Mouse (Mus musculus): ENCODE measurements around the gene Pecam1. TPM values are rescaled to one million over a fixed set of nuclear protein-coding genes. Genes with fewer than 3 reads are reported as not detected.
"Not testable (repeated sequence)": the region's sequence is repeated elsewhere in the genome, so short reads cannot be mapped to it uniquely, and the experiment has no call there.

Pecam1 gene
- total RNA-seq, 2 experiments from 2014 or later: 214 to 220 TPM

DNA sequence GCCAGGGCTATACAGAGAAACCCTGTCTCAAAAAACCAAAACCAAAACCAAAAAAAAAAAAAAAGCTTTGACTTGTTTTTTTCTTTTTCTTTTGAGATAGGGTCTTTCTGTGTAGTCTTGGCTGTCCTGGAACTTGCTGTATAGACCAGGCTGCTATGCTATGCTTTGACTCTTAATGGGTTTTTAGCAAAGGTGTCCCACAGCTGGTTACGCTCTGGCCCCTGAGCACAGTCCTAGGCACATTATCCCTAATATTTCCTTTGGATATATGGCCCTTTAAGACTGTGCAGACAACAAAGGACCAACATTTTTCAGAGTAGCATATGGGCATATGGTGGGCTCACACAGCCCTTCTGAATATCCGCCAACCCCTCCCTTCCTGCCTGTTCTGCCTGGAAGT, 11.3 kb downstream of the Pecam1 start:
- DNase-seq: no peak
- intact Hi-C loops (cut with DNase I): loop anchor here (5.0 kb wide), 1 partner anchor 37 kb away; no protein-coding TSS in a partner anchor

GRCm38 (mm10) chr11:106737178-106737621, 13.2 kb downstream of the Pecam1 start:
- peak; percentile 53 to 62 for DNase-seq
- intact Hi-C loops (cut with DNase I): loop anchor here (2.0 to 5.0 kb wide), 2 partner anchors 24 to 35 kb away; no protein-coding TSS in a partner anchor

GRCm38 (mm10) chr11:106736614-106737013, 13.8 kb downstream of the Pecam1 start:
- intact Hi-C loops (cut with DNase I): loop anchor here (2.0 to 5.0 kb wide), 2 partner anchors 24 to 34 kb away; no protein-coding TSS in a partner anchor
- DNase-seq: no peak

DNA sequence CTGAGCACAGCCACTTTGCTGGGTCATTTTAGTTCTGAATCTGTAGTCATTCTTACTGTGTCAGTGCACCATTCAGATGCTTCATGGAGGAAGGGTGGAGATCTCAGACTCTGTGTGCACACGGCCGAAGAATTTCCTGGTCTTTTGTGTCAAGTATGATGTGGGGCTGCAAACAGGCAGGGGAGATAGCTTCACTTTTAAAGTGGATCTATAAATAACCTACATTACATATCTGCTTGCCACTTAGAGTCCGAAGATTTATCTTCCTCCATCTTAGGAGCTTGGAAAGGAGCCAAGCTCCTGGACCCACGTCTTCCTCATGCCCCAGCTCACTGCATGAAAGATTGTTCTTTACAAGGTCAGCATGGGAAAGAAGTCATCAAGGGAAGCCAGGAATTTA, 19.7 kb downstream of the Pecam1 start:
- no peak for DNase-seq
- intact Hi-C loops (cut with DNase I): no loop called here

DNA sequence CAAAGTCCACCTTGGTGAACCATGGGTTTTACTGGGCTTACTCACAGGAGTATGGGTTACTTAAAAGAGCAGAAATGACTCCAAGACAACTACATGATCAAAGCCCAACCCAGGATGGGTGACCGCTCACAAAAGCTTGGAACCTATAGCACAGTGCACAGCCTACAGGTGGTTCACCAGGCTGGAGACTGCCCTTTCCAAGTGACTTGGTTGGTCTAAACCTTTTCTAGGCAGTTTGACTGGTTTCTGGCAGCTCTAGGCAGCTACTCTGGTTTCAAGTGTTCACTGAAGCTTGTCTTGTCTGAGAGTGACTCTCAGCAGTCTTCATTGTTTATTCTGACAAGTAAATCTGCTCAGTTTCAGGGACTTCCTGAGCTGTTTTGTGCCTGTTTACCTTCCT, 20.8 kb downstream of the Pecam1 start:
- intact Hi-C loops (cut with DNase I): no loop called here
- DNase-seq: no peak

- DNase-seq: peak; percentile 37 to 55
- intact Hi-C loops (cut with DNase I): no loop called here
Measured at GRCm38 (mm10) chr11:106728402-106729366, 21.7 kb downstream of the Pecam1 start.

DNA sequence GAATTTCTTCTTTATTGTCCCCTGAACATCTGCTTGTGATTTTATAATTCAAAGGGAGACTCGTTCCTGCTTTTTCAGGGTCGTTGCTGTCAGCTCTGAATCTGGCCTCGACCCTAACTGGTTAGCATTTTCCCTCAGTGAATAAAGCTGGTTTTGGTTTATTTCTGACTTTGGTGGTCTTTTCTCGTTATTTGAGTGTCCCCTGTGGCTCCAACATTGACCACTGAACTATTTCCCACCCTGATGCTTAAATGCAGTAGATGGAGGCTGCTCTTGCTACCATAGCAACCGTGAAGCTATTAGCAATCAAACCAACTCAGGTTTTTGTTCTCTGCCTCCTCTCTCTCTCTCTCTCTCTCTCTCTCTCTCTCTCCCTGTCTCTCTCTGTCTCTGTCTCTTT, 22.5 kb downstream of the Pecam1 start:
- intact Hi-C loops (cut with DNase I): no loop called here
- no peak for DNase-seq

- intact Hi-C loops (cut with DNase I); DNase-seq: not testable (repeated sequence)
Measured at GRCm38 (mm10) chr11:106724916-106725235, 25.6 kb downstream of the Pecam1 start.

- intact Hi-C loops (cut with DNase I): no loop called here
- DNase-seq: no peak
Measured at GRCm38 (mm10) chr11:106724176-106724915, 26.1 kb downstream of the Pecam1 start.

- DNase-seq: peak; percentile 27 to 45
- intact Hi-C loops (cut with DNase I): no loop called here
Measured at GRCm38 (mm10) chr11:106723611-106724125, 26.8 kb downstream of the Pecam1 start.

DNA sequence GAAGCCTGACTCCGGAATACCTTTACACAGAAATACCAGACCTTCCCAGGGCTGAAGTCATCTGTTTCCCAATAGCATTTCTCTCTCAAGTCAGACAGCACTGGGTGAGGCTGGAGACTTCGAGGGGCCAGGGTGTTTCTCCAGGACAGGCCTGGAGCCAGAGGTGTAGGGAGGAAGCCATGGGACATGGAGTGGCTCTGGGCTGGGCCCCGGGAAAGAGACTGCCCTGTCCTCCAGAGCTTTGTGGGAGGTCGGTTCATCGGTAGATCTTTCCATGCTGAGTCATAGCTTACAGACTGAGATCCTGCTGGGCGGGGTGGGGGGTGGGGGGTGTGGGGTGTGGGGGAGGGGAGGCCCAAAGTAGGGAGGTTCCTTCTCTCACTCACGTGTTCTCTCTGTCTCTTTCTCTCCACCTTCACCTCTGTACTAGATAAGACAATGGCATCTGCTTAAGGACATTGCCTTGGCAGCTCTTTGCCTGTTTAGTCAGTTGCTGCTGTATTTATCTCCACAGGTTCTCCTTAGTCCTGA, 27.5 kb downstream of the Pecam1 start:
- intact Hi-C loops (cut with DNase I): no loop called here

DNA sequence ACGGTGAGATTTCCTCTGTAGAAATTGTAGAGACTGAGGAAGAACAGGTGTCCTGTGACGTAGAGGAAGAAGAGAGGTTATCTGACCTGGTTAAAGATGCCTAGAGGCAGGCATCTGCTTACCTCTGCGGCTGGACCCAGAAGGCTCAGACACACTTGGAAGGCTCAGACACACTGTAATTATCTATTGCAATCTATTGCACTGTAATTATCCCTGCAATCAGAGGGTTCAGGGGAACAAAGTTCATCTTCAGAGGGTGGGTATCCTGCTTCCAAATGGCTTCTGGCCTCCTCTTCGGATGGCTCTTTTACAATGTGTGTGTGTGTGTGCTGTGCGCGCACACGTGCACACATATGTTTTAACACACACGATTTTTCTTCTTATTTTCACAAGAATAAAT, 30.0 kb downstream of the Pecam1 start:
- no peak for DNase-seq
- intact Hi-C loops (cut with DNase I): no loop called here

More for the DNA sequence above, 27.5 kb downstream of the Pecam1 start:
- DNase-seq: peak; percentile 31 to 47

- no peak for DNase-seq
- intact Hi-C loops (cut with DNase I): no loop called here
Measured at GRCm38 (mm10) chr11:106716568-106716967, 33.9 kb downstream of the Pecam1 start.

- intact Hi-C loops (cut with DNase I): no loop called here
- peak; percentile 55 to 59 for DNase-seq
Measured at GRCm38 (mm10) chr11:106715066-106715465, 35.4 kb downstream of the Pecam1 start.

DNA sequence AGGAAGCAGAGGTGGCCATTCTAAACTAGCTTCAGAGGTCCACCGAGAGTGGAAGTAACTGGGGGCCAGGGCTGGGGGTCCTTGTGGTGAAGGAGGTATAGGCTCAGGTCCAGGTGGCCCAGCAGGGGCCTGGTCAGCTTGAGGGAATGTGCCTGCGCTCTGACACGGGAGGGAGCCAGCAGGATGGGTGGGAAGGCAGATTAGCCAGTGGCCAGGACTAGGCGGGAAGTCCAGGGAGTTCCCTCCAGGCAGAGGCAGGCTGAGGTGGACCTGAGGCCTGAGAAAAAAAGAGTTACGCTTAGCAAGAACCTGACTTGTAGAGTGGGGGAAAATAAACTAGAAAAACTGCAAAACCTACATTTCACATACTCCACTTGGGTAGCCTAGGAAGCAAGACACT, 39.6 kb downstream of the Pecam1 start:
- DNase-seq: peak in 1 of 2 experiments; percentile 43

GRCm38 (mm10) chr11:106709227-106709985, 41.0 kb downstream of the Pecam1 start:
- intact Hi-C loops (cut with DNase I): no loop called here
- DNase-seq: no peak

More for the DNA sequence above, 39.6 kb downstream of the Pecam1 start:
- intact Hi-C loops (cut with DNase I): no loop called here

GRCm38 (mm10) chr11:106707866-106708265, 42.6 kb downstream of the Pecam1 start:
- no peak for DNase-seq
- intact Hi-C loops (cut with DNase I): no loop called here

DNA sequence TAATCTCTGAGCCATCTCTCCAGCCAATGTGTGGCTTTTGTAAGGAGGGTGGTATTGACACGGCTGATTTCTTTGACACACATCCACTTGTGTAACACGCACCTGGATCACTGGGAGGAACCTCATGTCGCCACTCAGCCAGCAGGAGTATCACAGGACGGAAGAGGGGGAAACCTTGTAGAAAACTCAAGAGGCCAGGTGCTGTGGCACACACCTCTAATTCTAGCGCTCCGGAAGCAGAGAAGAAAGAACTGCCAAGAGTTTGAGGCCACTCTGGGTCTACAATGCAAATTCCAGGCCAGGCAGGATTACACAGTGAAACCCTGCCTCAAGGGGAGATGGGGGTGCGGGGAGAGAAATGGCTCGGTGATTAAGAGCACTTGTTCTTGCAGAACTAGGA, 43.3 kb downstream of the Pecam1 start:
- no peak for DNase-seq
- intact Hi-C loops (cut with DNase I): no loop called here

- intact Hi-C loops (cut with DNase I): no loop called here
- DNase-seq: no peak
Measured at GRCm38 (mm10) chr11:106706212-106706611, 44.2 kb downstream of the Pecam1 start.

Measured in heart, postnatal 10 days (tissue).